Mouse (Mus musculus) forebrain, embryonic 11.5 days (tissue): ENCODE results near the gene Lamc2. TPM values are rescaled to one million over a fixed set of nuclear protein-coding genes. Genes with fewer than 3 reads are reported as not detected.

ENCODE experiments used
- ATAC-seq: fragments of 200-750 bp; cut with Nextera tagmentation; replicated peaks from 2 replicates; pipeline ENCODE4 v1.8.0; 2017; ENCODE audit warnings: moderate TSS enrichment; ENCODE audit not compliant: low FRiP score
- DNase-seq: peaks from one replicate; pipeline ENCODE4 v3.0.0-alpha.2; 2017; ENCODE audit warnings: low spot score
- H3K27ac ChIP-seq: fragments of 300-500 bp; sonication (generic); 2 replicates; pipeline ENCODE4 v1.5.1; 2014; ENCODE audit warnings: low read depth, low read length
- H3K27me3 ChIP-seq: fragments of 300-500 bp; sonication (generic); 2 replicates; pipeline ENCODE4 v1.6.1; 2014; ENCODE audit warnings: mild to moderate bottlenecking, low read length, mixed read lengths; ENCODE audit not compliant: control insufficient read depth, insufficient read depth
- H3K36me3 ChIP-seq: fragments of 300-500 bp; sonication (generic); 2 replicates; pipeline ENCODE4 v1.6.1; 2014; ENCODE audit warnings: mild to moderate bottlenecking, low read length, moderate library complexity, mixed read lengths; ENCODE audit not compliant: control insufficient read depth, insufficient read depth
- H3K4me1 ChIP-seq: fragments of 300-500 bp; sonication (generic); replicated peaks from 2 replicates; pipeline ENCODE4 v1.6.1; 2014; ENCODE audit warnings: low read length, mixed read lengths; ENCODE audit not compliant: control insufficient read depth, insufficient read depth
- H3K4me2 ChIP-seq: fragments of 300-500 bp; sonication (generic); 2 replicates; pipeline ENCODE4 v1.6.1; 2014; ENCODE audit warnings: low read depth, mild to moderate bottlenecking, low read length, moderate library complexity, mixed read lengths; ENCODE audit not compliant: severe bottlenecking
- H3K4me3 ChIP-seq: fragments of 300-500 bp; sonication (generic); 2 replicates; pipeline ENCODE4 v1.5.1; 2014; ENCODE audit warnings: low read depth, low read length
- H3K9ac ChIP-seq: fragments of 300-500 bp; sonication (generic); 2 replicates; pipeline ENCODE4 v1.6.1; 2014; ENCODE audit warnings: low read length
- H3K9me3 ChIP-seq: fragments of 300-500 bp; sonication (generic); 2 replicates; pipeline ENCODE4 v1.6.1; 2016; ENCODE audit warnings: low read length, mixed read lengths; ENCODE audit not compliant: control insufficient read depth
- WGBS: fragments of 180-500 bp; shearing (Covaris S2); extraction: QIAGEN DNeasy Blood & Tissue Kit; methylation state at CpG from one replicate; pipeline ENCODE4 v1.1.7; 2014; 5-methylcytosine and 5-hydroxymethylcytosine counted together
- polyA plus RNA-seq: library from polyadenylated mRNA; unstranded; fragments of >200 nt; fragmentation: Nextera tagmentation; extraction: Ambion mirVana; gene quantifications from 2 replicates; pipeline ENCODE4 v1.2.1, GENCODE M21; 2014

The Lamc2 gene
- polyA plus RNA-seq, 1 experiment from 2014 or later: 0.55 TPM

GRCm38 (mm10) chr1:153171011-153171410 is 15.2 kb downstream of the Lamc2 start:
- Histone ChIP-seq H3K4me3 (no peak overlapping the region), H3K9me3 (no peaks in the 10 kb centered on the region), H3K36me3 (no peaks in the 10 kb centered on the region), H3K27me3 (no peaks in the 10 kb centered on the region), H3K4me2 (no peak overlapping the region), H3K9ac (no peak overlapping the region), H3K27ac (no peak overlapping the region), H3K4me1 (peaks cover 6% of the 10 kb centered on the region; the same call in 1 of the 2 replicates)
- no peak for ATAC-seq
- DNase-seq: no peak
- 90% methylated on average over 10 of the region's 10 CpGs for WGBS

GRCm38 (mm10) chr1:153168293-153168692 is 18.0 kb downstream of the Lamc2 start:
- H3K4me2 ChIP-seq: no peak overlapping the region
- ATAC-seq (no peak), DNase-seq (peak; percentile 26)
- no peak overlapping the region for H3K9ac ChIP-seq
- H3K4me3 ChIP-seq: no peak overlapping the region
- H3K4me1 ChIP-seq: peaks cover 6% of the 10 kb centered on the region; the same call in 1 of the 2 replicates
- H3K36me3 ChIP-seq: no peaks in the 10 kb centered on the region
- WGBS: 93% methylated on average over 5 of the region's 5 CpGs
- no peak overlapping the region for H3K27ac ChIP-seq
- H3K9me3 ChIP-seq: no peaks in the 10 kb centered on the region
- H3K27me3 ChIP-seq: no peaks in the 10 kb centered on the region

- DNase-seq (no peak), ATAC-seq (no peak)
- no peak overlapping the region for H3K4me3 ChIP-seq
- H3K36me3 ChIP-seq: no peaks in the 10 kb centered on the region
- H3K9ac ChIP-seq: no peak overlapping the region
- WGBS: 74% methylated on average over 3 of the region's 3 CpGs
- no peaks in the 10 kb centered on the region for H3K9me3 ChIP-seq
- H3K27ac ChIP-seq: no peak overlapping the region
- H3K27me3 ChIP-seq: no peaks in the 10 kb centered on the region
- no peaks in the 10 kb centered on the region for H3K4me1 ChIP-seq
- H3K4me2 ChIP-seq: no peak overlapping the region
These were observed 22.4 kb downstream of the Lamc2 start for GRCm38 (mm10) chr1:153163831-153164230.

GRCm38 (mm10) chr1:153159137-153159536 is 27.1 kb downstream of the Lamc2 start:
- Histone ChIP-seq H3K27me3 (no peaks in the 10 kb centered on the region), H3K9ac (no peak overlapping the region), H3K27ac (no peak overlapping the region), H3K9me3 (no peaks in the 10 kb centered on the region), H3K4me2 (no peak overlapping the region), H3K4me1 (no peaks in the 10 kb centered on the region), H3K36me3 (no peaks in the 10 kb centered on the region), H3K4me3 (no peak overlapping the region)
- ATAC-seq (no peak), DNase-seq (no peak)
- 90% methylated on average over 4 of the region's 4 CpGs for WGBS

GRCm38 (mm10) chr1:153157021-153157623 is 29.1 kb downstream of the Lamc2 start:
- H3K9me3 ChIP-seq: no peaks in the 10 kb centered on the region
- no peak overlapping the region for H3K4me3 ChIP-seq
- H3K27ac ChIP-seq: no peak overlapping the region
- ATAC-seq: no peak
- WGBS: 91% methylated on average over 5 of the region's 5 CpGs
- no peaks in the 10 kb centered on the region for H3K4me1 ChIP-seq
- no peaks in the 10 kb centered on the region for H3K27me3 ChIP-seq
- no peak for DNase-seq
- H3K36me3 ChIP-seq: no peaks in the 10 kb centered on the region
- H3K9ac ChIP-seq: no peak overlapping the region
- H3K4me2 ChIP-seq: no peak overlapping the region

GRCm38 (mm10) chr1:153155364-153155763 is 30.9 kb downstream of the Lamc2 start:
- H3K4me2 ChIP-seq: no peak overlapping the region
- no peak overlapping the region for H3K9ac ChIP-seq
- H3K36me3 ChIP-seq: no peaks in the 10 kb centered on the region
- no peaks in the 10 kb centered on the region for H3K9me3 ChIP-seq
- WGBS: 87% methylated on average over 8 of the region's 8 CpGs
- ATAC-seq (no peak), DNase-seq (no peak)
- H3K27me3 ChIP-seq: no peaks in the 10 kb centered on the region
- H3K27ac ChIP-seq: no peak overlapping the region
- H3K4me3 ChIP-seq: no peak overlapping the region
- no peaks in the 10 kb centered on the region for H3K4me1 ChIP-seq

GRCm38 (mm10) chr1:153153619-153154137 is 32.6 kb downstream of the Lamc2 start:
- 78% methylated on average over 10 of the region's 10 CpGs for WGBS
- H3K27me3 ChIP-seq: no peaks in the 10 kb centered on the region
- no peak overlapping the region for H3K9ac ChIP-seq
- DNase-seq: no peak
- H3K9me3 ChIP-seq: no peaks in the 10 kb centered on the region
- H3K27ac ChIP-seq: no peak overlapping the region
- no peaks in the 10 kb centered on the region for H3K36me3 ChIP-seq
- H3K4me2 ChIP-seq: no peak overlapping the region
- no peak for ATAC-seq
- H3K4me3 ChIP-seq: no peak overlapping the region
- H3K4me1 ChIP-seq: no peaks in the 10 kb centered on the region

GRCm38 (mm10) chr1:153152594-153152993 is 33.7 kb downstream of the Lamc2 start:
- Histone ChIP-seq H3K36me3 (no peaks in the 10 kb centered on the region), H3K27ac (no peak overlapping the region), H3K4me3 (no peak overlapping the region), H3K4me2 (no peak overlapping the region), H3K9ac (no peak overlapping the region), H3K4me1 (no peaks in the 10 kb centered on the region), H3K9me3 (no peaks in the 10 kb centered on the region), H3K27me3 (no peaks in the 10 kb centered on the region)
- no peak for DNase-seq
- 86% methylated on average over 7 of the region's 7 CpGs for WGBS
- ATAC-seq: no peak

- H3K36me3 ChIP-seq: no peaks in the 10 kb centered on the region
These were observed 40.5 kb downstream of the Lamc2 start for GRCm38 (mm10) chr1:153145791-153146190.

More at GRCm38 (mm10) chr1:153145791-153146190, 40.5 kb downstream of the Lamc2 start:
- Histone ChIP-seq H3K4me3 (no peak overlapping the region), H3K9ac (no peak overlapping the region), H3K27me3 (no peaks in the 10 kb centered on the region), H3K4me1 (no peaks in the 10 kb centered on the region; the same call in 1 of the 2 replicates), H3K4me2 (no peak overlapping the region), H3K9me3 (no peaks in the 10 kb centered on the region), H3K27ac (no peak overlapping the region)
- ATAC-seq (no peak), DNase-seq (no peak)
- 85% methylated on average over 5 of the region's 5 CpGs for WGBS
